Mouse (Mus musculus) cortical plate, adult 2 months (tissue): Measurements from ENCODE around the gene Timm23.

Experiments
- CTCF ChIP-seq: fragments of 200-500 bp; IDR thresholded peaks from 2 replicates; pipeline ENCODE4 v1.5.1; 2011; ENCODE audit warnings: mild to moderate bottlenecking, control low read depth, low read length; ENCODE audit not compliant: insufficient read depth; ENCODE audit errors: extremely low read depth
- POLR2A ChIP-seq: fragments of 200-500 bp; IDR thresholded peaks from 2 replicates; pipeline ENCODE4 v1.6.1; 2011; ENCODE audit warnings: mild to moderate bottlenecking, low read length, control low read depth; ENCODE audit not compliant: insufficient read depth; ENCODE audit errors: extremely low read depth

GRCm38 (mm10) chr14:32152243-32152965, 49.3 kb downstream of the Timm23 start:
- TF ChIP-seq CTCF, result no peak
- no peak for TF ChIP-seq POLR2A
